Mouse (Mus musculus) limb, embryonic 15.5 days (tissue): ENCODE results near the gene Gm10639. TPM values are rescaled to one million over a fixed set of nuclear protein-coding genes. Genes with fewer than 3 reads are reported as not detected.
"Not testable (repeated sequence)": the region's sequence is repeated elsewhere in the genome, so short reads cannot be mapped to it uniquely, and the experiment has no call there.

Experiments used
- ATAC-seq: fragments of 200-750 bp; cut with Nextera tagmentation; 2 replicates; pipeline ENCODE4 v1.8.0; 2017; ENCODE audit warnings: low read depth, moderate TSS enrichment; ENCODE audit not compliant: insufficient number of reproducible peaks, low FRiP score, low TSS enrichment
- H3K27ac ChIP-seq: fragments of 300-500 bp; sonication (generic); 2 replicates; pipeline ENCODE4 v1.5.1; 2015; ENCODE audit warnings: moderate library complexity, mild to moderate bottlenecking, inconsistent platforms
- H3K27me3 ChIP-seq: fragments of 300-500 bp; sonication (generic); 2 replicates; pipeline ENCODE4 v1.6.1; 2015; ENCODE audit warnings: inconsistent platforms
- H3K36me3 ChIP-seq: fragments of 300-500 bp; sonication (generic); 2 replicates; pipeline ENCODE4 v1.6.1; 2015; ENCODE audit warnings: inconsistent platforms
- H3K4me1 ChIP-seq: fragments of 300-500 bp; sonication (generic); 2 replicates; pipeline ENCODE4 v1.6.1; 2015; ENCODE audit warnings: inconsistent platforms
- H3K4me2 ChIP-seq: fragments of 300-500 bp; sonication (generic); 2 replicates; pipeline ENCODE4 v1.6.1; 2015; ENCODE audit warnings: mild to moderate bottlenecking, inconsistent platforms
- H3K4me3 ChIP-seq: fragments of 300-500 bp; sonication (generic); 2 replicates; pipeline ENCODE4 v1.5.1; 2015; ENCODE audit warnings: mild to moderate bottlenecking, inconsistent platforms
- H3K9ac ChIP-seq: fragments of 300-500 bp; sonication (generic); 2 replicates; pipeline ENCODE4 v1.6.1; 2015; ENCODE audit warnings: inconsistent platforms
- H3K9me3 ChIP-seq: fragments of 300-500 bp; sonication (generic); 2 replicates; pipeline ENCODE4 v1.6.1; 2016; ENCODE audit warnings: inconsistent platforms
- WGBS: fragments of 180-500 bp; shearing (Covaris S2); methylation state at CpG from one replicate; pipeline ENCODE4 v1.1.7; 2015; 5-methylcytosine and 5-hydroxymethylcytosine counted together
- polyA plus RNA-seq: library from polyadenylated mRNA; unstranded; fragments of >200 nt; fragmentation: Nextera tagmentation; extraction: Ambion mirVana; gene quantifications from 2 replicates; pipeline ENCODE4 v1.2.1, GENCODE M21; 2015

Gm10639 gene
- 0.22 and 0.29 TPM in 2 replicates for polyA plus RNA-seq

GRCm38 (mm10) chr9:78289723-78290122, at the start of gene Gm10639:
Gene Gm10639 (plus strand): TSS chr9:78289923.
- not testable (repeated sequence) for H3K9me3 ChIP-seq
- 67% methylated on average over 3 of the region's 3 CpGs for WGBS

DNA sequence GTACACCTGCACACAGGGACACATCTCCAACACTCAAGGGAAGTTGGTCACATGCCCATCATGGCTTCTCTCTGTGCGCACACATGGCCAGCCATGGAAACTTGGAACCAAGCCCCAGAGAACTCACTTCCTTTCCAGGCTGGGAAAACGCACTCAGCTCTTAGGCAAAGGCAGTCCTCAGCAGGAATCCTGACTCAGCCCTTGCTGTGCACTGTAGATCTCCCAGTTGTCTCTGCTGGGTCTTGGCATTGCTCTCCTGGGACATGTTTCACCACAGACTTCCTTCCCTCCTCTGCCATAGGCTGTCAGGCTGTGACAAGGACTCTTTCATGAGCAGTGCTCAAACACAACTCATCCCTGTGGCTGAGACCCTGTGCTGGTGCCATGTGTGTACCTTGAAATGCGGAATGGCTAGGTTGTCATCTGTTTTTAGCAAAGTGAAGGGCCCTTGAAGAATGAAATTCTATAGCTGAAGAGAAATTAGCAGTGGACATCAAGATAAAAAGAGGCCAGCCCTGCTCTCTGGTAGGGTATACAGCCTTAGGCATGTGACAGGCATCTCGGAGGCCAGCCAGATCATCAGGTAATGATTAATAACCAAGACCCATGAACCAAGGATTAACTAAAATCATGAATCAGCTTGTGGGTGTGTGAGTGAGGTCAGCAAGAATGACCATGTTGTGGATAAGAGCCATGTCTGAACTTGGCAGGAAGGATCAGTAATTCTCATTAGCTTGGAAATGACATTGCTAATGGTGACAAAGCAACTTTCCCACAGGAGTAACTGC, 33.8 kb upstream of the Gm10639 start:
- H3K9me3 ChIP-seq, H3K9ac ChIP-seq, H3K4me2 ChIP-seq, H3K27me3 ChIP-seq, H3K27ac ChIP-seq, H3K4me3 ChIP-seq, H3K4me1 ChIP-seq, ATAC-seq, H3K36me3 ChIP-seq: not testable (repeated sequence)
- WGBS = 63% methylated on average over 4 of the region's 4 CpGs

More at GRCm38 (mm10) chr9:78289723-78290122, at the start of gene Gm10639:
- ATAC-seq, H3K4me1 ChIP-seq, H3K27me3 ChIP-seq, H3K36me3 ChIP-seq, H3K4me2 ChIP-seq, H3K4me3 ChIP-seq, H3K27ac ChIP-seq, H3K9ac ChIP-seq: not testable (repeated sequence)

GRCm38 (mm10) chr9:78256914-78257313, 32.8 kb upstream of the Gm10639 start, which contains the start of gene Gm3776:
Gene Gm3776 (plus strand): TSS chr9:78257129.
- not testable (repeated sequence) for H3K4me3 ChIP-seq, H3K4me2 ChIP-seq, ATAC-seq, H3K9ac ChIP-seq, H3K9me3 ChIP-seq, H3K27me3 ChIP-seq, H3K27ac ChIP-seq, H3K36me3 ChIP-seq, H3K4me1 ChIP-seq
- 48% methylated on average over 2 of the region's 3 CpGs for WGBS

DNA sequence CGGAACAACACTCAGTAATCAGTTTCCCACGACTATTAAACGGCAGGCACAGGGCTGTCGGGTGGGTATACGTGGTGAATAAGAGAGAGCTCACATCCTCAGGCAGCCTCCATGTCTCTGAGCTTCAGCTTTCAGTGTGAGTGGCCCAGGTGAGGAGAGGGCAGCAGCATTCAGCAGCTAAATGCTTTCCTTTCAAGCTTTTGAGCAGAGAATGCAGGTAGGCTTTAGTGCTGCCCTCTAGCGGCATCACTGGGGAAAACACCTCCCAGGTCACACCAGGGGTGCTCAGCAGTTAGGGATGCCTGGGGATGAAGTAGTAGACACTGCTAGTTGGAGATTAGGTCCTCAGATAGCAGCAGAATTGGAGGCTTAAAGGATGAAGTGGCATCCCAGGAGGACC, 30.0 kb upstream of the Gm10639 start:
- H3K4me3 ChIP-seq, H3K27me3 ChIP-seq, H3K4me2 ChIP-seq, H3K4me1 ChIP-seq, H3K9me3 ChIP-seq, H3K27ac ChIP-seq, H3K36me3 ChIP-seq, ATAC-seq, H3K9ac ChIP-seq: not testable (repeated sequence)
- WGBS = 0% methylated on average over 1 of the region's 6 CpGs

GRCm38 (mm10) chr9:78270945-78271344, 18.8 kb upstream of the Gm10639 start:
- not testable (repeated sequence) for H3K4me1 ChIP-seq, H3K4me2 ChIP-seq, H3K9ac ChIP-seq, H3K36me3 ChIP-seq, H3K4me3 ChIP-seq, H3K27me3 ChIP-seq, ATAC-seq, H3K27ac ChIP-seq, H3K9me3 ChIP-seq
- WGBS = 81% methylated on average over 3 of the region's 3 CpGs

- H3K4me3 ChIP-seq, H3K36me3 ChIP-seq, H3K9ac ChIP-seq, ATAC-seq, H3K4me2 ChIP-seq, H3K27me3 ChIP-seq, H3K9me3 ChIP-seq, H3K4me1 ChIP-seq, H3K27ac ChIP-seq: not testable (repeated sequence)
- 76% methylated on average over 4 of the region's 4 CpGs for WGBS
Measured at GRCm38 (mm10) chr9:78282002-78282711, 7.6 kb upstream of the Gm10639 start.

DNA sequence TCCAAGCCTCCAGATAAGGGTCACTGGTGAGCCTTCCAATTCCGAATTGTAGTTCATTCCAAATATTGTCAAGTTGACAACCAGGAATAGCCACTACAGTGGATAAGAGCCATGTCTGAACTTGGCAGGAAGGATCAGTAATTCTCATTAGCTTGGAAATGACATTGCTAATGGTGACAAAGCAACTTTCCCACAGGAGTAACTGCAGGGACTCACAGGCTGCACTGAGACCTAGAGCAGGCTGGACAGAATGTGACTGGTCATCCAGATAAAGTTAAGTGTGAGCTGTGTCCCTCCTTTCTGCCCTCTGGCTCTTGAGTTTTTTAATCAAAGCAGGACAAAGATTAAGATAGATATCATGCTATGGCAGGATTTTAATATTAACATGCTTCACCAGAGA, 660 bp upstream of the Gm10639 start:
- H3K9me3 ChIP-seq, H3K9ac ChIP-seq, H3K27me3 ChIP-seq, H3K4me3 ChIP-seq, H3K4me1 ChIP-seq, ATAC-seq, H3K27ac ChIP-seq, H3K4me2 ChIP-seq, H3K36me3 ChIP-seq: not testable (repeated sequence)
- 68% methylated on average over 1 of the region's 1 CpGs for WGBS

DNA sequence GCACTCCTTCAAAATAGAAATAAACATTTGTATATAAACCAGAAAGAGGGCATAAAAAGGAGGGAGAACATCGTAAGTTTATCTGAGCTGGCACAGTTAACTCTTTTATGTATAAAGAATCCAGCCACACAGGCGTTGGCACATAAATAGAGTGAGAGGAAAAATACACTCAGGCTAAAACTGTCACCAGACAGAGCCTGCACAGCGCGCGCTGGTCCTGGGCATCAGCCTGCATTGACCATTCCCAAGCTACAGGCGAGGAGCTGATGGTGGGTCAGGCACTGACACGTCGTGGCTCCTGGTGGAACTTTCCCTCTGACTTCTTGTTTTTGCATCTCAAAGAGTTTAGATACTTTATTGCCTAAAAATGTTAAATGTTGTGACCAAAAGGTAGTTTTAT, 2.7 kb downstream of the Gm10639 start:
- 71% methylated on average over 8 of the region's 8 CpGs for WGBS
- not testable (repeated sequence) for ATAC-seq, H3K9me3 ChIP-seq

DNA sequence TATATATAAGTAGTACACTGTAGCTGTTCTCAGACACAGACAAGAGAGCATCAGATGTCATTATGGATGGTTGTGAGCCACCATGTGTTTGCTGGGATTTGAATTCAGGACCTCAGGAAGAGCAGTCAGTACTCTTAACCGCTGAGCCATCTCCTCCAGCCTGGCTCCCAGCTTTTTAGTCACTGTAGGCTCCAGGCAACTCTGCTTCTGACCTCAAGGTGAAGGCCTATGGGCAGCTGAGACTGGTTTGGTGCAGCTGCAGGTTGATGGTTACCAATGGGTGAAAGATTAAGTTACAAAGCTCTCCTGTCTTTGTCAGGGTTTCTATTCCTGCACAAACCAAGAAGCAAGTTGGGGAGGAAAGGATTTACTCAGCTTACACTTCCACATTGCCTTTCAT, 4.0 kb downstream of the Gm10639 start:
- not testable (repeated sequence) for H3K4me3 ChIP-seq, ATAC-seq, H3K27ac ChIP-seq, H3K4me1 ChIP-seq, H3K9ac ChIP-seq, H3K27me3 ChIP-seq, H3K36me3 ChIP-seq, H3K4me2 ChIP-seq, H3K9me3 ChIP-seq
- WGBS = 64% methylated on average over 1 of the region's 1 CpGs

More for the DNA sequence above, 2.7 kb downstream of the Gm10639 start:
- H3K27ac ChIP-seq, H3K36me3 ChIP-seq, H3K4me2 ChIP-seq, H3K9ac ChIP-seq, H3K4me1 ChIP-seq, H3K27me3 ChIP-seq, H3K4me3 ChIP-seq: not testable (repeated sequence)

DNA sequence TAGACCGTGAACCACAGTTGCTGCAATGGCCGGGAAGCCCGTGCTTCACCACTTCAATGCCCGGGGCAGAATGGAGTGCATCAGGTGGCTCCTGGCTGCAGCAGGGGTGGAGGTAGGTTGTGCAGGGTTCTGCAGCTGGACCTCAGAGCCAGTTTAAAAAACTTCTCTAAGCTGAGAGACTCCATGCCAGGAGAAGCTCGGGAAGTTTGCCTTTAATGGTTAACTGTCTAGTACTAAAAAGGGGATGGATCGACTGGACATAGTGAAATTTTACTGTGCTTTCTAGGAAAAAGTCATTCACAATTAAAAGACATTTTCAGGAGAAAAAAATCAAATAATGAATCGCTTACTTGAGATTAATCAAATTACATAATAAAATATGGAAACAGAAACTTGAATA, 5.1 kb downstream of the Gm10639 start:
- not testable (repeated sequence) for H3K4me1 ChIP-seq
- 53% methylated on average over 7 of the region's 7 CpGs for WGBS

DNA sequence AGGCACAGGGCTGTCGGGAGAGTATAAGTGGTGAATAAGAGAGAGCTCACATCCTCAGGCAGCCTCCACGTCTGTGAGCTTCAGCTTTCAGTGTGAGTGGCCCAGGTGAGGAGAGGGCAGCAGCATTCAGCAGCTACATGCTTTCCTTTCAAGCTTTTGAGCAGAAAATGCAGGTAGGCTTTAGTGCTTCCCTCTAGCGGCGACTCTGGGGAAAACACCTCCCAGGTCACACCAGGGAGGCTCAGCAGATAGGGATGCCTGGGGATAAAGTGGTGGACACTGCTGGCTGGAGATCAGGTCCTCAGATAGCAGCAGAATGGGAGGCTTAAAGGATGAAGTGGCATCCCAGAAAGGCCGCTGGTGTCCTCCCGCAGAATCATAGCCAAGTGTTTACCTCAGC, 6.4 kb downstream of the Gm10639 start:
- not testable (repeated sequence) for H3K9ac ChIP-seq, H3K36me3 ChIP-seq, H3K4me3 ChIP-seq, H3K27me3 ChIP-seq, H3K4me1 ChIP-seq, H3K9me3 ChIP-seq, H3K27ac ChIP-seq, H3K4me2 ChIP-seq, ATAC-seq
- 9% methylated on average over 6 of the region's 6 CpGs for WGBS

More for the DNA sequence above, 5.1 kb downstream of the Gm10639 start:
- ATAC-seq, H3K36me3 ChIP-seq, H3K9ac ChIP-seq, H3K4me3 ChIP-seq, H3K4me2 ChIP-seq, H3K27me3 ChIP-seq, H3K27ac ChIP-seq, H3K9me3 ChIP-seq: not testable (repeated sequence)

DNA sequence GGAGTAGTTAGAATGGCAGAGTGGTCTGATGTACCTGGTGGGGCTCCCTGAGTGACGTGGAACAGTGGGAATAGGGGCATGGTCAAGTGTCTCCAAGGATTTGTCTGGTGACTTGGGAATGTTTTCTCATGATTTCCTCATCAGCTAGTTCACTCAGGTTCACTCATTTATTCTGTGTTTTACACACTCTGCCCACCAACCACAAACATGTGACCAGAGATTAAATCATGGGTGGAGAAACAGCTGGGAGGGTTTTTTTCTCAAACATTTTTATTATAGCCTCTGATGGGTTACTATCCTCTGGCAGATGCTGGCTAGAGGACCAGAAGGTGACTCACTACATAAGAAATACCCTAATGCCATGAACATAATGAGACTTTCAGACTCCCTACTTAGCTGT, 8.5 kb downstream of the Gm10639 start:
- H3K27me3 ChIP-seq = no peaks in the 10 kb centered on the region
- no peak for ATAC-seq
- no peak overlapping the region for H3K4me2 ChIP-seq
- H3K27ac ChIP-seq = no peak overlapping the region
- no peaks in the 10 kb centered on the region for H3K36me3 ChIP-seq
- no peak overlapping the region for H3K4me3 ChIP-seq
- no peaks in the 10 kb centered on the region for H3K9me3 ChIP-seq
- H3K4me1 ChIP-seq = no peaks in the 10 kb centered on the region
- 67% methylated on average over 1 of the region's 1 CpGs for WGBS
- no peak overlapping the region for H3K9ac ChIP-seq
